Mouse (Mus musculus): Measurements from ENCODE around the gene 2210011C24Rik.

The 2210011C24Rik gene

GRCm38 (mm10) chr8:84011705-84012498 is at the start of gene 2210011C24Rik:
2210011C24Rik (minus strand) TSS chr8:84012171.
- DNase-seq (ENCODE audit: low read depth, low spot score) = peak; percentile 71

GRCm38 (mm10) chr8:84060245-84060644 is 48.3 kb upstream of the 2210011C24Rik start:
- DNase-seq (ENCODE audit: low read depth, low spot score) = no peak

- peak; percentile 70 for DNase-seq (ENCODE audit: low read depth, low spot score)
Observed at GRCm38 (mm10) chr8:84059226-84059625, 47.3 kb upstream of the 2210011C24Rik start.

GRCm38 (mm10) chr8:84057827-84058226 is 45.9 kb upstream of the 2210011C24Rik start:
- peak; percentile 39 for DNase-seq (ENCODE audit: low read depth, low spot score)

GRCm38 (mm10) chr8:84053229-84053628 is 41.3 kb upstream of the 2210011C24Rik start:
- peak; percentile 82 for DNase-seq (ENCODE audit: low read depth, low spot score)

- DNase-seq (ENCODE audit: low read depth, low spot score) = no peak
Observed at GRCm38 (mm10) chr8:84052746-84053145, 40.8 kb upstream of the 2210011C24Rik start.

GRCm38 (mm10) chr8:84048171-84048570 is 36.2 kb upstream of the 2210011C24Rik start:
- no peak for DNase-seq (ENCODE audit: low read depth, low spot score)

- DNase-seq (ENCODE audit: low read depth, low spot score) = peak; percentile 66
Observed at GRCm38 (mm10) chr8:84046505-84046904, 34.5 kb upstream of the 2210011C24Rik start.

- no peak for DNase-seq (ENCODE audit: low read depth, low spot score)
Observed at GRCm38 (mm10) chr8:84044900-84045299, 32.9 kb upstream of the 2210011C24Rik start, which contains the start of gene Rln3. Rln3 (minus strand) TSS chr8:84045000.

- peak; percentile 33 for DNase-seq (ENCODE audit: low read depth, low spot score)
Observed at GRCm38 (mm10) chr8:84044103-84044502, 32.1 kb upstream of the 2210011C24Rik start.

GRCm38 (mm10) chr8:84042948-84043342 is 31.0 kb upstream of the 2210011C24Rik start:
- DNase-seq (ENCODE audit: low read depth, low spot score) = no peak

GRCm38 (mm10) chr8:84042066-84042947 is 30.3 kb upstream of the 2210011C24Rik start, which contains the start of gene Il27ra:
Il27ra (minus strand) TSS chr8:84042589.
- peak; percentile 57 for DNase-seq (ENCODE audit: low read depth, low spot score)

- DNase-seq (ENCODE audit: low read depth, low spot score) = peak; percentile 92
Observed at GRCm38 (mm10) chr8:84039050-84039449, 27.1 kb upstream of the 2210011C24Rik start.

- no peak for DNase-seq (ENCODE audit: low read depth, low spot score)
Observed at GRCm38 (mm10) chr8:84038015-84038414, 26.0 kb upstream of the 2210011C24Rik start.

GRCm38 (mm10) chr8:84032777-84033176 is 20.8 kb upstream of the 2210011C24Rik start:
- no peak for DNase-seq (ENCODE audit: low read depth, low spot score)

GRCm38 (mm10) chr8:84029272-84029671 is 17.3 kb upstream of the 2210011C24Rik start:
- peak; percentile 86 for DNase-seq (ENCODE audit: low read depth, low spot score)

GRCm38 (mm10) chr8:84027449-84027848 is 15.5 kb upstream of the 2210011C24Rik start:
- peak; percentile 86 for DNase-seq (ENCODE audit: low read depth, low spot score)

GRCm38 (mm10) chr8:84025863-84026262 is 13.9 kb upstream of the 2210011C24Rik start:
- peak; percentile 88 for DNase-seq (ENCODE audit: low read depth, low spot score)

GRCm38 (mm10) chr8:84024171-84024570 is 12.2 kb upstream of the 2210011C24Rik start:
- peak; percentile 92 for DNase-seq (ENCODE audit: low read depth, low spot score)

- DNase-seq (ENCODE audit: low read depth, low spot score) = peak; percentile 72
Observed at GRCm38 (mm10) chr8:84023631-84024030, 11.7 kb upstream of the 2210011C24Rik start.

- DNase-seq (ENCODE audit: low read depth, low spot score) = peak; percentile 63
Observed at GRCm38 (mm10) chr8:84023085-84023484, 11.1 kb upstream of the 2210011C24Rik start.

- peak; percentile 97 for DNase-seq (ENCODE audit: low read depth, low spot score)
Observed at GRCm38 (mm10) chr8:84021569-84021968, 9.6 kb upstream of the 2210011C24Rik start.
